Mouse (Mus musculus) lung, postnatal 0 days (tissue): ENCODE measurements around the gene Vcl.

Source experiments
- CTCF ChIP-seq: IDR thresholded peaks from 2 replicates; pipeline ENCODE4 v1.5.1; 2016; ENCODE audit warnings: antibody characterized with exemption, mild to moderate bottlenecking
- EP300 ChIP-seq: IDR thresholded peaks from 2 replicates; pipeline ENCODE4 v1.6.1; 2016; ENCODE audit warnings: antibody characterized with exemption, mild to moderate bottlenecking, control low read depth

- TF ChIP-seq CTCF (no peak), EP300 (peak; percentile 90)
Observed at GRCm38 (mm10) chr14:20885091-20885888, 43.9 kb upstream of the Vcl start.
